18 mouse cellular contexts compared by ENCODE assay signal in the genomic region with DNA sequence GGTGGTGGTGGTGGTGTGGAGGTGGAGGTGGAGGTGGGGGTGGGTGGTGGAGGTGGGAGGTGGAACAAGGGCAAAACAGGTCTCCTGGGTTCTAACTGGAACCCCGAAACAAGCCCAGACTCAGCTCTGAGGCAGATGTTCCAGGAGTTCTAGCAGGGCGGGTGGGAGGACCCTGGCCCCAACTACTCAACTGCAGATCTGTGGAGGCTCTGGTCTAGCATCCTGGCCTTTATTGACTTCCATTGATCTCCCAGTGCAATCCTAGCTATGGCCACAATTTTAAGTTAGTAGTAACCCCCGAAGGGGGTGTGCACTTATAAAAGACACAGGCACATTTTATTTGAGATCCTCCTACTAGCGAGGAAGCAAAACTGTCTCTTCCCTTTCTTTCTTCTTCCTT. TPM values are rescaled to one million over a fixed set of nuclear protein-coding genes. Genes with fewer than 3 reads are reported as not detected.
DNase-seq lines count a peak whose midpoint lies in the region; ATAC-seq and TF ChIP-seq lines count a peak whose summit lies in the region.
"Had no signal": no experiment of that assay in that cellular context is flagged by ENCODE, and none has a peak within 500 bp of the region (broad histone marks: within the 10 kb centered on the region; RNA-seq: fewer than 3 reads in every experiment).

No protein-coding gene starts in this region.

- TF ChIP-seq CTCF in heart, adult 2 months (IDR thresholded peaks at IDR 0.05): no peak
- TF ChIP-seq CTCF in lung, adult 2 months (IDR thresholded peaks at IDR 0.05; ENCODE audit: insufficient read depth, low read length): no peak
- no peak for TF ChIP-seq CTCF in liver, postnatal 0 days (IDR thresholded peaks at IDR 0.05; ENCODE audit: low read depth)

- ATAC-seq in heart, embryonic 14.5 days (ENCODE audit: insufficient number of reproducible peaks, insufficient read depth, low FRiP score, low read depth): no peak
- ATAC-seq in liver, postnatal 0 days: no peak

- DNase-seq in heart, adult 2 months: no peak
- no peak for DNase-seq in heart, postnatal 4 days
- DNase-seq in lung, adult 2 months: no peak
- DNase-seq in lung, adult 18-20 months: no peak
- no peak for DNase-seq in liver, postnatal 0 days
- no peak for DNase-seq in gastrocnemius, postnatal 36 days
- DNase-seq in embryo, embryonic 10 days (ENCODE audit: low spot score): no peak
- DNase-seq: adrenal gland, postnatal 14 days; B cell, adult 2 months; cerebellum, adult 11-12 months; kidney, adult 8-10 months had no signal

- TF ChIP-seq EP300 in heart, adult 2 months (IDR thresholded peaks at IDR 0.05; ENCODE audit: insufficient read depth, low read depth, low read length): no peak
- TF ChIP-seq EP300 in liver, postnatal 0 days (IDR thresholded peaks at IDR 0.05; ENCODE audit: low read depth): no peak

- peaks cover 12% of the 10 kb centered on the region for H3K27me3 ChIP-seq in heart, adult 2 months (ENCODE audit: control insufficient read depth, insufficient read depth, low read length)
- peaks cover 78% of the 10 kb centered on the region for H3K27me3 ChIP-seq in heart, embryonic 14.5 days (ENCODE audit: control insufficient read depth, insufficient read depth, low read length)
- peaks cover 68% of the 10 kb centered on the region for H3K27me3 ChIP-seq in liver, postnatal 0 days (ENCODE audit: insufficient read depth, low read length)

- WGBS in heart, adult 2 months: 26% methylated on average over 4 of the region's 4 CpGs
- 25% methylated on average over 4 of the region's 4 CpGs for WGBS in lung, adult 2 months
- 11% methylated on average over 4 of the region's 4 CpGs for WGBS in heart, embryonic 14.5 days
- 8% methylated on average over 4 of the region's 4 CpGs for WGBS in liver, postnatal 0 days (ENCODE audit: insufficient replicate concordance)

- H3K27ac ChIP-seq in heart, adult 2 months: peak overlapping the region; percentile 41; the same call in 1 of the 2 replicates
- peak overlapping the region in 1 of 2 experiments; percentile 55; a peak in 3 of 4 replicates for H3K27ac ChIP-seq in heart, embryonic 14.5 days (replicated peaks in 1 of 2; ENCODE audit: control insufficient read depth in 1 of 2, insufficient read depth in 1 of 2, low read depth in 2 of 2, low read length in 2 of 2)
- H3K27ac ChIP-seq in liver, postnatal 0 days (ENCODE audit: low read depth): no peak overlapping the region; the same call in 1 of the 2 replicates
- H3K27ac ChIP-seq: embryonic facial prominence, embryonic 13.5 days; liver, embryonic 14.5 days; neural tube, embryonic 15.5 days had no signal

- peak overlapping the region; percentile 1; the same call in 1 of the 2 replicates for H3K4me3 ChIP-seq in heart, adult 2 months
- H3K4me3 ChIP-seq in lung, adult 2 months (replicated peaks; ENCODE audit: extremely low read depth, low read depth, low read length): peak overlapping the region; percentile 54
- peak overlapping the region; percentile 45 to 51 for H3K4me3 ChIP-seq in heart, embryonic 14.5 days (ENCODE audit: control insufficient read depth in 1 of 2, insufficient read depth in 1 of 2, low read depth in 1 of 2, low read length in 2 of 2)
- H3K4me3 ChIP-seq in liver, postnatal 0 days (ENCODE audit: low read depth, low read length): peak overlapping the region; percentile 17; the same call in 1 of the 2 replicates
- H3K4me3 ChIP-seq: embryonic facial prominence, embryonic 13.5 days; neural tube, embryonic 15.5 days had no signal

- no peaks in the 10 kb centered on the region for H3K4me1 ChIP-seq in heart, adult 2 months (ENCODE audit: control insufficient read depth, insufficient read depth, low read length)
- H3K4me1 ChIP-seq in lung, adult 2 months (ENCODE audit: control insufficient read depth, insufficient read depth, low read length): no peaks in the 10 kb centered on the region
- peaks cover 4 to 17% of the 10 kb centered on the region in 2 experiments; a peak in 3 of 4 replicates for H3K4me1 ChIP-seq in heart, embryonic 14.5 days (ENCODE audit: control insufficient read depth in 2 of 2, insufficient read depth in 2 of 2, low read length in 2 of 2)
- H3K4me1 ChIP-seq in liver, postnatal 0 days (ENCODE audit: insufficient read depth): no peaks in the 10 kb centered on the region

- H3K79me2 ChIP-seq in heart, adult 2 months (replicated peaks; ENCODE audit: control insufficient read depth, insufficient read depth, low read length): no peaks in the 10 kb centered on the region

- intact Hi-C loops in heart, adult 2 months (cut with DNase I): no loop called here
- intact Hi-C loops in gastrocnemius, postnatal 36 days (cut with DNase I): no loop called here

- H3K36me3 ChIP-seq in heart, adult 2 months (ENCODE audit: control insufficient read depth, insufficient read depth, low read length): no peaks in the 10 kb centered on the region
- no peaks in the 10 kb centered on the region for H3K36me3 ChIP-seq in heart, embryonic 14.5 days (ENCODE audit: control insufficient read depth, insufficient read depth, low read length)
- H3K36me3 ChIP-seq in liver, postnatal 0 days (replicated peaks; ENCODE audit: insufficient read depth, low read length): no peaks in the 10 kb centered on the region
- H3K36me3 ChIP-seq: embryonic facial prominence, embryonic 13.5 days; neural tube, embryonic 15.5 days had no signal

- no peaks in the 10 kb centered on the region for H3K9me3 ChIP-seq in heart, embryonic 14.5 days (ENCODE audit: control insufficient read depth, low read length)
- H3K9me3 ChIP-seq in liver, postnatal 0 days (ENCODE audit: low read length): no peaks in the 10 kb centered on the region
- H3K9me3 ChIP-seq: embryonic facial prominence, embryonic 13.5 days; neural tube, embryonic 15.5 days had no signal

- no peak for TF ChIP-seq POLR2A in heart, adult 2 months (IDR thresholded peaks at IDR 0.05; ENCODE audit: insufficient read depth, low read depth, low read length)
- TF ChIP-seq POLR2A in lung, adult 2 months (IDR thresholded peaks at IDR 0.05; ENCODE audit: borderline replicate concordance, extremely low read depth, low read depth, low read length): no peak

- peak overlapping the region; percentile 23; the same call in 1 of the 2 replicates for H3K4me2 ChIP-seq in heart, embryonic 14.5 days (ENCODE audit: low read length)
- H3K4me2 ChIP-seq in liver, postnatal 0 days (ENCODE audit: low read depth, low read length): no peak overlapping the region
- H3K4me2 ChIP-seq: embryonic facial prominence, embryonic 13.5 days; neural tube, embryonic 15.5 days had no signal

- no peak overlapping the region for H3K9ac ChIP-seq in heart, adult 2 months (ENCODE audit: low read depth, low read length)
- peak overlapping the region; percentile 61; the same call in 1 of the 2 replicates for H3K9ac ChIP-seq in heart, embryonic 14.5 days (ENCODE audit: low read length)
- no peak overlapping the region for H3K9ac ChIP-seq in liver, postnatal 0 days (replicated peaks)
- H3K9ac ChIP-seq: embryonic facial prominence, embryonic 13.5 days; liver, embryonic 14.5 days; neural tube, embryonic 15.5 days had no signal

RNA-seq across cellular contexts. Expression of gene Tcf21, which starts 2.0 kb away (rescaled TPM):
- 1 to 10 TPM; 8.4 to 9.6 TPM for total RNA-seq in heart, adult 2 months (2021)
- polyA plus RNA-seq in heart, adult 2 months (2012; rRNA removed): 29.6 and 32.3 TPM in 2 replicates
- total RNA-seq in heart, postnatal 4 days (2021): 10 to 100 TPM; 38.6 to 44.5 TPM
- polyA plus RNA-seq in lung, adult 2 months (2012; rRNA removed): 190 and 228 TPM in 2 replicates
- polyA plus RNA-seq in heart, embryonic 14.5 days (2014; fragmentation: Nextera tagmentation; extraction: Ambion mirVana): 65.2 and 71.6 TPM in 2 replicates
- polyA plus RNA-seq in liver, postnatal 0 days (2015; fragmentation: Nextera tagmentation; extraction: Ambion mirVana): 12.9 and 13.9 TPM in 2 replicates
- not detected for total RNA-seq in gastrocnemius, postnatal 36 days (2021)
- total RNA-seq: left cerebral cortex, adult 18-20 months; MEL; midbrain, postnatal 0 days had no signal
- polyA plus RNA-seq: midbrain, postnatal 0 days; neural tube, embryonic 15.5 days had no signal

Comparison
In these comparisons a context has a peak if more than half of its experiments do, and no peak if none do; other contexts are left out.
1. H3K4me3 ChIP-seq: peak in every context shown above with its lines; median percentile 54 in lung, adult 2 months; 48 in heart, embryonic 14.5 days; 17 in liver, postnatal 0 days; 1 in heart, adult 2 months.